Mouse (Mus musculus) CH12.LX (cell line): ENCODE measurements around the gene Gm44579. TPM values are rescaled to one million over a fixed set of nuclear protein-coding genes. Genes with fewer than 3 reads are reported as not detected.

Source experiments
- DNase-seq: peaks from one replicate; pipeline ENCODE4 v3.0.0-alpha.2; 2013; ENCODE audit errors: extremely low read depth
- H3K27ac ChIP-seq: 2 replicates; pipeline ENCODE4 v1.5.1; 2012; ENCODE audit warnings: low read depth, mild to moderate bottlenecking, control low read depth, moderate library complexity; ENCODE audit not compliant: insufficient read depth
- H3K27me3 ChIP-seq: replicated peaks from 2 replicates; pipeline ENCODE3; 2012; ENCODE audit warnings: inconsistent platforms
- H3K36me3 ChIP-seq, 2 experiments: replicated peaks in 1 of 2; 2 replicates each; pipeline versions ENCODE3 to v1.6.1; 2012; ENCODE audit warnings: inconsistent platforms in 1 of 2, low read length in 1 of 2, mild to moderate bottlenecking in 1 of 2, mixed read lengths in 1 of 2, moderate library complexity in 1 of 2; ENCODE audit not compliant: control insufficient read depth in 1 of 2, insufficient read depth in 1 of 2
- H3K4me1 ChIP-seq, 2 experiments: 2 replicates each; pipeline ENCODE4 v1.6.1; 2012; ENCODE audit warnings: inconsistent platforms in 1 of 2, moderate library complexity in 1 of 2; ENCODE audit not compliant: insufficient read depth in 2 of 2, control insufficient read depth in 1 of 2
- H3K4me2 ChIP-seq: 2 replicates; pipeline ENCODE4 v1.6.1; 2012; ENCODE audit warnings: low read depth, mild to moderate bottlenecking, control low read depth; ENCODE audit not compliant: poor library complexity, insufficient read depth, severe bottlenecking
- H3K4me3 ChIP-seq, 3 experiments: fragments of 150-350 bp in 1 of 3; sonication (generic) in 1 of 3; replicated peaks in 1 of 3; 2 replicates each; pipeline versions ENCODE3 to v1.5.1; 2011 to 2012; ENCODE audit warnings: low read depth in 2 of 3, low read length in 2 of 3, mild to moderate bottlenecking in 2 of 3, moderate library complexity in 2 of 3, control low read depth in 1 of 3, improper control_type of control experiment in 1 of 3, inconsistent platforms in 1 of 3, mixed read lengths in 1 of 3; ENCODE audit not compliant: poor library complexity in 1 of 3
- H3K79me2 ChIP-seq: replicated peaks from 2 replicates; pipeline ENCODE4 v1.6.1; 2012; ENCODE audit warnings: mild to moderate bottlenecking, moderate library complexity; ENCODE audit not compliant: control insufficient read depth, poor library complexity, insufficient read depth, severe bottlenecking; ENCODE audit errors: extremely low read depth
- H3K9ac ChIP-seq: 2 replicates; pipeline ENCODE4 v1.6.1; 2012; ENCODE audit warnings: low read depth, mild to moderate bottlenecking, control low read depth, moderate library complexity; ENCODE audit not compliant: insufficient read depth
- H3K9me3 ChIP-seq: replicated peaks from 2 replicates; pipeline ENCODE3; 2012; ENCODE audit warnings: low read length, inconsistent platforms, mixed read lengths
- CHD2 ChIP-seq: IDR thresholded peaks from 2 replicates; pipeline ENCODE4 v1.6.1; 2011; ENCODE audit warnings: low read length, improper control_type of control experiment
- CTCF ChIP-seq, 2 experiments: IDR thresholded peaks in 1 of 2; conservative IDR thresholded peaks in 1 of 2; 2 replicates each; pipeline ENCODE4 v1.5.1; 2011 to 2012; ENCODE audit warnings: low read depth in 2 of 2, low read length in 2 of 2, improper control_type of control experiment in 1 of 2, inconsistent platforms in 1 of 2, mild to moderate bottlenecking in 1 of 2, moderate library complexity in 1 of 2
- ELF1 ChIP-seq: IDR thresholded peaks from 2 replicates; pipeline ENCODE4 v1.6.1; 2014; ENCODE audit warnings: low read depth, mild to moderate bottlenecking, inconsistent platforms, low read length, improper control_type of control experiment
- ETS1 ChIP-seq: conservative IDR thresholded peaks from 2 replicates; pipeline ENCODE4 v1.6.1; 2012; ENCODE audit warnings: low read depth, mild to moderate bottlenecking, inconsistent platforms, low read length, improper control_type of control experiment, moderate library complexity
- GABPA ChIP-seq: IDR thresholded peaks from 2 replicates; pipeline ENCODE4 v1.6.1; 2012; ENCODE audit warnings: low read depth, low read length, improper control_type of control experiment, inconsistent platforms; ENCODE audit not compliant: insufficient replicate concordance
- HCFC1 ChIP-seq: IDR thresholded peaks from 2 replicates; pipeline ENCODE4 v1.6.1; 2012; ENCODE audit warnings: low read depth, mild to moderate bottlenecking, inconsistent platforms, low read length, improper control_type of control experiment
- IRF4 ChIP-seq: IDR thresholded peaks from 2 replicates; pipeline ENCODE4 v1.6.1; 2014; ENCODE audit warnings: low read depth, mild to moderate bottlenecking, inconsistent platforms, low read length, improper control_type of control experiment
- JUN ChIP-seq: IDR thresholded peaks from 2 replicates; pipeline ENCODE4 v1.6.1; 2011; ENCODE audit warnings: low read depth, mild to moderate bottlenecking, low read length, improper control_type of control experiment, moderate library complexity; ENCODE audit not compliant: insufficient read depth
- MAFK ChIP-seq: IDR thresholded peaks from 2 replicates; pipeline ENCODE4 v1.6.1; 2011; ENCODE audit warnings: low read length, improper control_type of control experiment; ENCODE audit not compliant: insufficient replicate concordance
- MAX ChIP-seq: IDR thresholded peaks from 2 replicates; pipeline ENCODE4 v1.6.1; 2011; ENCODE audit warnings: low read length, improper control_type of control experiment
- MAZ ChIP-seq: IDR thresholded peaks from 2 replicates; pipeline ENCODE4 v1.6.1; 2012; ENCODE audit warnings: low read depth, mild to moderate bottlenecking, inconsistent platforms, low read length, improper control_type of control experiment, moderate library complexity
- MEF2A ChIP-seq: IDR thresholded peaks from 2 replicates; pipeline ENCODE4 v1.6.1; 2014; ENCODE audit warnings: low read depth, mild to moderate bottlenecking, inconsistent platforms, low read length, improper control_type of control experiment, borderline replicate concordance
- MXI1 ChIP-seq: IDR thresholded peaks from 2 replicates; pipeline ENCODE4 v1.6.1; 2011; ENCODE audit warnings: mild to moderate bottlenecking, low read depth, low read length, improper control_type of control experiment
- NELFE ChIP-seq: IDR thresholded peaks from 2 replicates; pipeline ENCODE4 v1.6.1; 2011; ENCODE audit warnings: low read depth, low read length, improper control_type of control experiment
- POLR2AphosphoS2 ChIP-seq: IDR thresholded peaks from 2 replicates; pipeline ENCODE4 v1.6.1; 2011; ENCODE audit warnings: low read depth, low read length, improper control_type of control experiment
- RAD21 ChIP-seq: IDR thresholded peaks from 2 replicates; pipeline ENCODE4 v1.6.1; 2011; ENCODE audit warnings: low read depth, mild to moderate bottlenecking, low read length, improper control_type of control experiment, moderate library complexity
- RCOR1 ChIP-seq: conservative IDR thresholded peaks from 2 replicates; pipeline ENCODE4 v1.6.1; 2012; ENCODE audit warnings: low read depth, mild to moderate bottlenecking, inconsistent platforms, low read length, improper control_type of control experiment
- SIN3A ChIP-seq: IDR thresholded peaks from 2 replicates; pipeline ENCODE4 v1.6.1; 2012; ENCODE audit warnings: low read length, improper control_type of control experiment, inconsistent platforms
- TCF12 ChIP-seq: IDR thresholded peaks from 2 replicates; pipeline ENCODE4 v1.6.1; 2014; ENCODE audit warnings: low read depth, mild to moderate bottlenecking, inconsistent platforms, low read length, improper control_type of control experiment
- UBTF ChIP-seq: IDR thresholded peaks from 2 replicates; pipeline ENCODE4 v1.6.1; 2012; ENCODE audit warnings: low read depth, mild to moderate bottlenecking, inconsistent platforms, low read length, improper control_type of control experiment, moderate library complexity
- USF2 ChIP-seq: conservative IDR thresholded peaks from 2 replicates; pipeline ENCODE4 v1.6.1; 2011; ENCODE audit warnings: low read depth, low read length, improper control_type of control experiment
- ZC3H11A ChIP-seq: IDR thresholded peaks from 2 replicates; pipeline ENCODE4 v1.6.1; 2012; ENCODE audit warnings: low read depth, mild to moderate bottlenecking, inconsistent platforms, low read length, improper control_type of control experiment
- ZKSCAN1 ChIP-seq: IDR thresholded peaks from 2 replicates; pipeline ENCODE4 v1.6.1; 2012; ENCODE audit warnings: low read depth, inconsistent platforms, low read length, improper control_type of control experiment, borderline replicate concordance
- ZMIZ1 ChIP-seq: IDR thresholded peaks from 2 replicates; pipeline ENCODE4 v1.6.1; 2012; ENCODE audit warnings: low read depth, mild to moderate bottlenecking, inconsistent platforms, low read length, improper control_type of control experiment
- ZNF384 ChIP-seq: IDR thresholded peaks from 2 replicates; pipeline ENCODE4 v1.6.1; 2012; ENCODE audit warnings: low read depth, low read length, improper control_type of control experiment, inconsistent platforms
- dilution Hi-C: fragments of 300-500 bp; cut with MboI; formaldehyde crosslinking; loops from 2 replicates; pipeline ENCODE4 v1.14.3; 2020; ENCODE audit warnings: low sequenced_read_pairs; ENCODE audit not compliant: extremely low pct_unique_long_range_greater_than_20kb, extremely low pct_ligation_motif_present
- in situ Hi-C: fragments of 300-500 bp; cut with MboI; formaldehyde crosslinking; loops from 3 replicates; pipeline ENCODE4 v1.14.3; 2019; ENCODE audit warnings: low sequenced_read_pairs, low pct_ligation_motif_present, low pct_unique_long_range_greater_than_20kb, mixed read lengths
- polyA plus RNA-seq: library from polyadenylated mRNA; unstranded; fragments of >175 nt; gene quantifications from 2 replicates; pipeline ENCODE4 v1.2.1, GENCODE M21; 2012; ENCODE audit warnings: low read depth; ENCODE audit not compliant: insufficient read length
- total RNA-seq, 2 experiments: library from RNA; depleted of rRNA; stranded (reverse); fragments of 300-350 nt in 1 of 2; fragments of >200 nt in 1 of 2; gene quantifications; 2 replicates each; pipeline ENCODE4 v1.2.3; 2012 to 2014

Gene Gm44579
- total and polyA plus RNA-seq, 3 experiments, result not detected

GRCm38 (mm10) chr15:98225610-98226009 lies 4.8 kb upstream of the Gm44579 start (continued):
- TF ChIP-seq ELF1, result peak; percentile 54; the same call in 1 of the 2 replicates
- no peak for TF ChIP-seq UBTF
- TF ChIP-seq RCOR1, result no peak

DNA sequence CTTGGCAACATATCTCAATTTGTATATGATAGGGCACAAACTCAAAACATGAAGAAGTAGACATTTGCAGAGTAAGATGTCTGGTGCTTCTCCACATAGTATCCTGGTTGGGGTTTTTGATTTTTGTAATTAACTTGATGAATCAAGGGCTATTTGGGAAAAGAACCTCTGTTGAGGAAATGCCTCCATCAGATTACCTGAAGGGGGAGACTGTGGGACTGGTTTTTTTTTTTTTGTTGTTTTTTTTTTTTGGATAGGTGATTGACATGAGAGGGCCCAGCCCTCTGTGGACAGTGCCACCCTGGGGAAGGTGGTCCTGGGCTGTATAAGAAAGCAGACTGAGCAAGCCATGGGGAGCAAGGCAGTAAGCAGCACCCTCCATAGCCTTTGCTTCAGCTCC lies 1.6 kb upstream of the Gm44579 start:
- TF ChIP-seq UBTF (no peak), CHD2 (no peak), MEF2A (no peak), CTCF (conservative IDR thresholded peaks at IDR 0.05 in 1 of 2, IDR thresholded peaks at IDR 0.05 in 1 of 2; ENCODE audit: low read depth in 2 of 2, low read length in 2 of 2) (peak in 1 of 2 experiments; percentile 28; a peak in 2 of 4 replicates), ZNF384 (peak; percentile 89), JUN (no peak), MAZ (no peak), ZMIZ1 (no peak)
- Histone ChIP-seq H3K79me2 (no peaks in the 10 kb centered on the region), H3K27ac (no peak overlapping the region), H3K4me2 (no peak overlapping the region), H3K9ac (no peak overlapping the region), H3K9me3 (no peaks in the 10 kb centered on the region), H3K4me1 (peaks cover 6 to 11% of the 10 kb centered on the region in 2 experiments; a peak in 3 of 4 replicates), H3K4me3 (no peak overlapping the region), H3K27me3 (peaks cover 51% of the 10 kb centered on the region), H3K36me3 (no peaks in the 10 kb centered on the region)
- no peak for DNase-seq
- dilution Hi-C loops (no loop called here), in situ Hi-C loops (no loop called here)

GRCm38 (mm10) chr15:98214130-98214529 lies 6.6 kb downstream of the Gm44579 start:
- dilution Hi-C loops (no loop called here), in situ Hi-C loops (no loop called here)
- peaks cover 0 to 4% of the 10 kb centered on the region in 2 experiments; a peak in 1 of 4 replicates for H3K4me1 ChIP-seq
- no peak overlapping the region for H3K9ac ChIP-seq
- no peak for DNase-seq
- no peaks in the 10 kb centered on the region for H3K79me2 ChIP-seq
- H3K4me3 ChIP-seq, result no peak overlapping the region
- H3K4me2 ChIP-seq, result no peak overlapping the region
- no peak overlapping the region for H3K27ac ChIP-seq
- TF ChIP-seq MXI1 (no peak), POLR2AphosphoS2 (no peak), ZKSCAN1 (no peak), GABPA (no peak), ZNF384 (no peak), CTCF (conservative IDR thresholded peaks at IDR 0.05 in 1 of 2, IDR thresholded peaks at IDR 0.05 in 1 of 2; ENCODE audit: low read depth in 2 of 2, low read length in 2 of 2) (no peak), HCFC1 (no peak), ZC3H11A (no peak), USF2 (no peak), JUN (no peak), TCF12 (no peak), ETS1 (no peak), MAZ (no peak), RCOR1 (no peak), NELFE (no peak), MAFK (no peak), IRF4 (no peak), RAD21 (no peak), MAX (no peak), SIN3A (no peak)
- no peaks in the 10 kb centered on the region for H3K9me3 ChIP-seq
- no peaks in the 10 kb centered on the region for H3K36me3 ChIP-seq
- H3K27me3 ChIP-seq, result peaks cover 65% of the 10 kb centered on the region
